Mouse (Mus musculus): ENCODE measurements at regions not wholly inside any gene's neighbourhood (a gene's known extent, or its start where the extent isn't known, plus 50 kb on each side); places are given as distances from the start of the nearest gene placed in this dataset.

- H3K36me3 ChIP-seq (ENCODE audit: control insufficient read depth, insufficient read depth, low read length), result no peaks in the 10 kb centered on the region
- no peak overlapping the region for H3K4me2 ChIP-seq
- H3K9ac ChIP-seq (ENCODE audit: low read depth, low read length), result no peak overlapping the region
- H3K4me1 ChIP-seq (ENCODE audit: control insufficient read depth, insufficient read depth, low read length), result no peaks in the 10 kb centered on the region
- H3K9me3 ChIP-seq (replicated peaks; ENCODE audit: control insufficient read depth, low read length), result no peaks in the 10 kb centered on the region
- ATAC-seq (replicated peaks; ENCODE audit: insufficient number of reproducible peaks, low FRiP score, low TSS enrichment), result no peak
- H3K27me3 ChIP-seq (ENCODE audit: control insufficient read depth, insufficient read depth, low read length), result no peaks in the 10 kb centered on the region
- 74% methylated on average over 3 of the region's 3 CpGs for WGBS (ENCODE audit: insufficient replicate concordance)
- no peak overlapping the region for H3K4me3 ChIP-seq (ENCODE audit: low read depth, low read length)
- no peak overlapping the region for H3K27ac ChIP-seq (ENCODE audit: low read depth, low read length)
These were observed 71.2 kb downstream of the Rbm11 start for GRCm38 (mm10) chr16:75663871-75664270.

- Histone ChIP-seq H3K27ac (ENCODE audit: low read depth, low read length) (no peak overlapping the region), H3K4me2 (no peak overlapping the region), H3K4me3 (ENCODE audit: low read depth, low read length) (no peak overlapping the region), H3K4me1 (ENCODE audit: control insufficient read depth, insufficient read depth, low read length) (no peaks in the 10 kb centered on the region), H3K27me3 (ENCODE audit: control insufficient read depth, insufficient read depth, low read length) (no peaks in the 10 kb centered on the region), H3K36me3 (ENCODE audit: control insufficient read depth, insufficient read depth, low read length) (no peaks in the 10 kb centered on the region), H3K9ac (ENCODE audit: low read depth, low read length) (no peak overlapping the region), H3K9me3 (replicated peaks; ENCODE audit: control insufficient read depth, low read length) (no peaks in the 10 kb centered on the region)
- no peak for ATAC-seq (replicated peaks; ENCODE audit: insufficient number of reproducible peaks, low FRiP score, low TSS enrichment)
- 87% methylated on average over 2 of the region's 2 CpGs for WGBS (ENCODE audit: insufficient replicate concordance)
These were observed 74.9 kb downstream of the Rbm11 start for GRCm38 (mm10) chr16:75667589-75667988.

GRCm38 (mm10) chr16:75672112-75672511, 79.5 kb downstream of the Rbm11 start:
- H3K9ac ChIP-seq (ENCODE audit: low read depth, low read length), result no peak overlapping the region
- peak; percentile 42; the same call in 1 of the 2 replicates for ATAC-seq (replicated peaks; ENCODE audit: insufficient number of reproducible peaks, low FRiP score, low TSS enrichment)
- no peak overlapping the region for H3K4me3 ChIP-seq (ENCODE audit: low read depth, low read length)
- H3K4me1 ChIP-seq (ENCODE audit: control insufficient read depth, insufficient read depth, low read length), result no peaks in the 10 kb centered on the region
- no peaks in the 10 kb centered on the region for H3K9me3 ChIP-seq (replicated peaks; ENCODE audit: control insufficient read depth, low read length)
- H3K4me2 ChIP-seq, result no peak overlapping the region
- no peak overlapping the region for H3K27ac ChIP-seq (ENCODE audit: low read depth, low read length)
- 27% methylated on average over 1 of the region's 1 CpGs for WGBS (ENCODE audit: insufficient replicate concordance)
- no peaks in the 10 kb centered on the region for H3K36me3 ChIP-seq (ENCODE audit: control insufficient read depth, insufficient read depth, low read length)
- H3K27me3 ChIP-seq (ENCODE audit: control insufficient read depth, insufficient read depth, low read length), result no peaks in the 10 kb centered on the region

- no peak overlapping the region for H3K4me3 ChIP-seq (ENCODE audit: low read depth, low read length)
- no peak for ATAC-seq (replicated peaks; ENCODE audit: insufficient number of reproducible peaks, low FRiP score, low TSS enrichment)
- WGBS (ENCODE audit: insufficient replicate concordance), result 47% methylated on average over 2 of the region's 2 CpGs
These were observed 83.2 kb downstream of the Rbm11 start for GRCm38 (mm10) chr16:75675871-75676270.

GRCm38 (mm10) chr16:75677180-75677579, 84.5 kb downstream of the Rbm11 start:
- 51% methylated on average over 1 of the region's 1 CpGs for WGBS (ENCODE audit: insufficient replicate concordance)
- no peak overlapping the region for H3K9ac ChIP-seq (ENCODE audit: low read depth, low read length)
- ATAC-seq (replicated peaks; ENCODE audit: insufficient number of reproducible peaks, low FRiP score, low TSS enrichment), result no peak

More at GRCm38 (mm10) chr16:75675871-75676270, 83.2 kb downstream of the Rbm11 start:
- no peaks in the 10 kb centered on the region for H3K4me1 ChIP-seq (ENCODE audit: control insufficient read depth, insufficient read depth, low read length)
- H3K9ac ChIP-seq (ENCODE audit: low read depth, low read length), result no peak overlapping the region
- H3K27me3 ChIP-seq (ENCODE audit: control insufficient read depth, insufficient read depth, low read length), result no peaks in the 10 kb centered on the region
- no peaks in the 10 kb centered on the region for H3K36me3 ChIP-seq (ENCODE audit: control insufficient read depth, insufficient read depth, low read length)
- no peaks in the 10 kb centered on the region for H3K9me3 ChIP-seq (replicated peaks; ENCODE audit: control insufficient read depth, low read length)
- no peak overlapping the region for H3K27ac ChIP-seq (ENCODE audit: low read depth, low read length)
- no peak overlapping the region for H3K4me2 ChIP-seq

More at GRCm38 (mm10) chr16:75677180-75677579, 84.5 kb downstream of the Rbm11 start:
- no peak overlapping the region for H3K4me2 ChIP-seq
- H3K4me1 ChIP-seq (ENCODE audit: control insufficient read depth, insufficient read depth, low read length), result no peaks in the 10 kb centered on the region
- H3K4me3 ChIP-seq (ENCODE audit: low read depth, low read length), result no peak overlapping the region
- H3K9me3 ChIP-seq (replicated peaks; ENCODE audit: control insufficient read depth, low read length), result no peaks in the 10 kb centered on the region
- no peaks in the 10 kb centered on the region for H3K27me3 ChIP-seq (ENCODE audit: control insufficient read depth, insufficient read depth, low read length)
- no peak overlapping the region for H3K27ac ChIP-seq (ENCODE audit: low read depth, low read length)
- H3K36me3 ChIP-seq (ENCODE audit: control insufficient read depth, insufficient read depth, low read length), result no peaks in the 10 kb centered on the region

Data from heart, embryonic 11.5 days (tissue).